Mouse (Mus musculus) small intestine, adult 2 months (tissue): ENCODE measurements at regions not wholly inside any gene's neighbourhood (a gene's known extent, or its start where the extent isn't known, plus 50 kb on each side); places are given as distances from the start of the nearest gene placed in this dataset.

Source experiments
- CTCF ChIP-seq: fragments of 200-500 bp; IDR thresholded peaks from 2 replicates; pipeline ENCODE4 v1.5.1; 2012; ENCODE audit warnings: low read depth, mild to moderate bottlenecking, control low read depth, inconsistent platforms, low read length, moderate library complexity, mixed read lengths; ENCODE audit not compliant: insufficient replicate concordance, insufficient read length; ENCODE audit errors: extremely low read depth
- POLR2A ChIP-seq: fragments of 200-500 bp; IDR thresholded peaks from 2 replicates; pipeline ENCODE4 v1.6.1; 2012; ENCODE audit warnings: low read depth, mild to moderate bottlenecking, control low read depth, inconsistent platforms, low read length, moderate library complexity

- TF ChIP-seq CTCF (no peak), POLR2A (no peak)
These were observed 68.4 kb upstream of the Armc2 start for GRCm38 (mm10) chr10:42086691-42087090.
